Mouse (Mus musculus) liver, embryonic 15.5 days (tissue): ENCODE data around the gene Ero1l. TPM values are rescaled to one million over a fixed set of nuclear protein-coding genes. Genes with fewer than 3 reads are reported as not detected.

ENCODE experiments used
- ATAC-seq: fragments of 200-750 bp; cut with Nextera tagmentation; 2 replicates; pipeline ENCODE4 v1.8.0; 2017; ENCODE audit warnings: moderate number of reproducible peaks, mild to moderate bottlenecking, moderate library complexity; ENCODE audit not compliant: insufficient read depth
- H3K27ac ChIP-seq: fragments of 300-500 bp; sonication (generic); replicated peaks from 2 replicates; pipeline ENCODE4 v1.5.1; 2015; ENCODE audit warnings: mild to moderate bottlenecking, inconsistent platforms
- H3K27me3 ChIP-seq: fragments of 300-500 bp; sonication (generic); 2 replicates; pipeline ENCODE4 v1.6.1; 2015; ENCODE audit warnings: mild to moderate bottlenecking, inconsistent platforms
- H3K36me3 ChIP-seq: fragments of 300-500 bp; sonication (generic); replicated peaks from 2 replicates; pipeline ENCODE4 v1.6.1; 2015; ENCODE audit warnings: moderate library complexity, mild to moderate bottlenecking, inconsistent platforms
- H3K4me1 ChIP-seq: fragments of 300-500 bp; sonication (generic); replicated peaks from 2 replicates; pipeline ENCODE4 v1.6.1; 2015; ENCODE audit warnings: inconsistent platforms
- H3K4me2 ChIP-seq: fragments of 300-500 bp; sonication (generic); 2 replicates; pipeline ENCODE4 v1.6.1; 2015; ENCODE audit warnings: moderate library complexity, mild to moderate bottlenecking, inconsistent platforms
- H3K4me3 ChIP-seq: fragments of 300-500 bp; sonication (generic); replicated peaks from 2 replicates; pipeline ENCODE4 v1.5.1; 2015; ENCODE audit warnings: mild to moderate bottlenecking, inconsistent platforms
- H3K9ac ChIP-seq: fragments of 300-500 bp; sonication (generic); 2 replicates; pipeline ENCODE4 v1.6.1; 2015; ENCODE audit warnings: moderate library complexity, mild to moderate bottlenecking, inconsistent platforms
- H3K9me3 ChIP-seq: fragments of 300-500 bp; sonication (generic); replicated peaks from 2 replicates; pipeline ENCODE4 v1.6.1; 2016; ENCODE audit warnings: inconsistent platforms
- WGBS: fragments of 180-500 bp; shearing (Covaris S2); methylation state at CpG from one replicate; pipeline ENCODE4 v1.1.7; 2015; ENCODE audit warnings: mixed read lengths; ENCODE audit not compliant: insufficient replicate concordance; 5-methylcytosine and 5-hydroxymethylcytosine counted together
- polyA plus RNA-seq: library from polyadenylated mRNA; unstranded; fragments of >200 nt; fragmentation: Nextera tagmentation; extraction: Ambion mirVana; gene quantifications from 2 replicates; pipeline ENCODE4 v1.2.1, GENCODE M21; 2015

Gene Ero1l
- polyA plus RNA-seq, 1 experiment from 2014 or later = 37.5 TPM

DNA sequence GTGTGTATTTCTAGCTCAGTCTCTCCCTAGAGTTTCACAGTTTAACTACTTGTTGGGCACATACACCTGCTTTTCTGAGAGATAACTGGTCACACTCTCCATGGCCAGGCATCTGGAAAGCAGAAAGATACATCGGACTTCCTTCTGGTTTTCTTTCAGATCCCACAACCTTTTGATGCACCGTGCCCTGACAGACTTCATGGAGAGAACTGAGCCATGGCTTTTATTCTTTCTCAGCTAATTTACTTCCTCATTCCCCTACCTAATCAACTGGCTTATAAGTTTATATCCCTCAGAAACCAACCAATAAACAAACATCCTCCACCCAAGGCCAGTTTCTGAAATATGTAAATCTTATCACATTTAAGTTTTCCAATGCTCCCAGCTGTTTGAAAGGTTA lies 3.9 kb upstream of the Ero1l start:
- Histone ChIP-seq H3K36me3 (no peaks in the 10 kb centered on the region), H3K4me1 (peaks cover 61% of the 10 kb centered on the region), H3K27me3 (no peaks in the 10 kb centered on the region), H3K27ac (peak overlapping the region; percentile 84; the same call in 1 of the 2 replicates), H3K4me3 (no peak overlapping the region), H3K9me3 (no peaks in the 10 kb centered on the region), H3K4me2 (peak overlapping the region; percentile 57; the same call in 1 of the 2 replicates), H3K9ac (no peak overlapping the region)
- WGBS = 70% methylated on average over 2 of the region's 2 CpGs
- ATAC-seq = no peak

DNA sequence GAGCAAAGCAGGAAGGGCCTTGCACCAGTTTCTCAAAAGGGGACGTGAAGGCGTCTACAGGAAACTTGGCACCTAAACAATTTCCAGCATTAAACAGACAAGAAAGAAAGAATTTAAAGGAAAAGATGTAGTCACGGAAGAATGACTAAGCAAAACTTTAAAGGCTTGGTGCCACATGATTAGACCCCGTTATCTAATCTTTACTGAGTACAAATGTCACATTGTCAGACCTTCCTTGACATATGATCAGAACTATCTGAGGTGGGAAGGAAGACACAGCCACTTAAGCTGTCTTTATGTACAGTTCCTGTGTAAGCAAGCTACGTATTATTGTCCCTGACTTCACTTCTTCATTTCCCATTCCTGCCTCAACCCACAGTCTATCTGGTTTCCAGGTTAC lies 3.1 kb upstream of the Ero1l start:
- Histone ChIP-seq H3K27me3 (no peaks in the 10 kb centered on the region), H3K27ac (peak overlapping the region; percentile 84), H3K36me3 (no peaks in the 10 kb centered on the region), H3K4me3 (0 out of 2 replicates have a peak overlapping the region, but pooled peaks have one; percentile 9), H3K4me2 (peak overlapping the region; percentile 57), H3K9me3 (no peaks in the 10 kb centered on the region), H3K4me1 (peaks cover 67% of the 10 kb centered on the region), H3K9ac (0 out of 2 replicates have a peak overlapping the region, but pooled peaks have one; percentile 25)
- ATAC-seq = no peak; the same call in 1 of the 2 replicates
- WGBS = 14% methylated on average over 5 of the region's 5 CpGs

DNA sequence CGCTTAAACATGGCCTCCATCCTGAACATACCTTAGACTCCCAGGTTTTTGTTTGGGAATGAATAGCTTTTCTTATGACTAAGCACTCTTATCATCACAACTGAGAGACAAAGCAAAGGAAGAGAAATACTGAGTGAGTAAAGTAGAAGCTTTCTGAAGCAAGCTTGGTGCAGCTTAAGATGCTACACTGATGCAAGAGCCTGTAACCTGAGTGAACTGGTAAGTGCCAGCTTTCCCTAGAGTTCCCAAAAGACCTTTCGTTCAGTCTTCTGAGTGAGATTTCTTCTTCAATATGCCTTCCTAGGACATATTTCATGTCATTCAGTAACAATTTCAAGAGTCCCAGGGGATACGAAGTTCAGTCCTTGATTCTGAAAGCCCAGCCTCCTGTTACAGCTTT lies 2.5 kb upstream of the Ero1l start:
- H3K4me1 ChIP-seq = peaks cover 70% of the 10 kb centered on the region
- H3K4me3 ChIP-seq = no peak overlapping the region
- H3K4me2 ChIP-seq = peak overlapping the region; percentile 57
- H3K27ac ChIP-seq = peak overlapping the region; percentile 84
- WGBS = 67% methylated on average over 3 of the region's 3 CpGs
- no peak for ATAC-seq
- no peaks in the 10 kb centered on the region for H3K36me3 ChIP-seq
- H3K9ac ChIP-seq = 0 out of 2 replicates have a peak overlapping the region, but pooled peaks have one; percentile 21
- H3K27me3 ChIP-seq = no peaks in the 10 kb centered on the region
- no peaks in the 10 kb centered on the region for H3K9me3 ChIP-seq

DNA sequence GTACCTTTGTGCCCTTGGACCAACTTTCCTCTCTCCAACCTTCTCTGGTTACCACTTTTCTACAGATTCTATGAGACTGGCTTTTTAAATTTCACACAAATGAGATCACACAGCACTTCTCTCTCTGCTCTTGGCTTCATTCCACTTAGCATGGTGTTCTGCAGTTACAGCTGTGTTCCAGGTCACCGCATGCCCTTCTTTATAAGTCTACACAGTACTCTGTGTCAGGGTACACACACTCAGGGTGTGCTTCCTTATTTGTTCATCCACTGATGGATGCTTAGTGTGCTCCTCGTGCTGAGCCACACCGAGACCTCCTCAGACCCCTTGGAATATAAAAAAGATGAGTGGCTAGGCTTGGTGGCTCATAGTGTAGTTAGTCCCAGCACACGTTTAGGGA lies 1.5 kb upstream of the Ero1l start:
- 83% methylated on average over 4 of the region's 4 CpGs for WGBS
- H3K9me3 ChIP-seq = no peaks in the 10 kb centered on the region
- H3K27me3 ChIP-seq = no peaks in the 10 kb centered on the region
- ATAC-seq = no peak
- peaks cover 73% of the 10 kb centered on the region for H3K4me1 ChIP-seq
- H3K27ac ChIP-seq = peak overlapping the region; percentile 84
- no peak overlapping the region for H3K9ac ChIP-seq
- no peak overlapping the region for H3K4me2 ChIP-seq
- H3K4me3 ChIP-seq = no peak overlapping the region
- H3K36me3 ChIP-seq = no peaks in the 10 kb centered on the region

DNA sequence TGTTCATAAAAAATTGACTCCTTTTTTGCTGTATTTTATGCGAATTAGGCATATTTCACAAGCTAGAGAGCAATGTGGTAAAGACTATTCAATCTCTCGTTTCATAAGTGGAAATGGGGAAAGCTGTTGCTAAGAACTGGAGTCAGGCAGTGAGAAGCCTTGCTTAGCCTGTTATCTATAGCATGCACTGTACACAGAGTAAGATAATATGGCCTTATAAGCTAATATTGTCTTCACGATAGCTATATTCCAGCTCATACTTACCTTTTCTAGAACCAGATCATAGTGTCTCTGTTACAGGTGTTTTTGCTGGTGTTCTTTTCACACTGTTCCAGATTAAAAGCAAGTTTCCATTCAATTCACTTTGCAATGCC lies 653 bp upstream of the Ero1l start:
- 15% methylated on average over 3 of the region's 3 CpGs for WGBS
- Histone ChIP-seq H3K9ac (no peak overlapping the region), H3K27ac (peak overlapping the region; percentile 92), H3K4me3 (peak overlapping the region; percentile 98), H3K4me1 (peaks cover 75% of the 10 kb centered on the region), H3K27me3 (no peaks in the 10 kb centered on the region), H3K4me2 (peak overlapping the region; percentile 90), H3K36me3 (no peaks in the 10 kb centered on the region), H3K9me3 (no peaks in the 10 kb centered on the region)
- peak; percentile 50 for ATAC-seq

DNA sequence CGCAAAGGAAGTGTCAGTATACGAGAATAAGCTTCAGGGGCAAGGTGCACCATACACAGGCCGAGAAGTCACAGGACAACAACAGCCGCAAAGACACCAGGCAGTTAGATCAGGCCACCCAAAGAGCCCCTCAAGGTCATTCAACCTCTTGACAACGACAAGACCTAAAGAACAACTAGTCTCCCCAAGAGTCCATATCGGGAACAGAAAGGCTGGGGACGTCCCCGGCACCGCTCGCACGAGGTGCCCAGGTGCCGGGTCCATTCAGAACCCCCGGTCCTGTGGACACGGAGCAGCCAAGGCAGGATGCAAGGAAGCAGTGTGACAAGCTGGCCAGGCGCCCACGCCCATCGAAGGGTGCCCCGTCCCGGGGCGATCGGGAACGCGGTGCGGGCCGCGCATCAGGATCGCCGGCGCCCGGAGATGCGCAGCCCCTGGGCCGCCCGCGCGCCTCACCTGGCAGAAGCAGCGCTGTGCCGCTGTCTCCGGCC lies 605 bp downstream of the Ero1l start:
- no peaks in the 10 kb centered on the region for H3K27me3 ChIP-seq
- WGBS = under 1% methylated on average over 31 of the region's 38 CpGs
- H3K4me3 ChIP-seq = peak overlapping the region; percentile 98
- peak overlapping the region; percentile 90 for H3K4me2 ChIP-seq
- H3K9me3 ChIP-seq = no peaks in the 10 kb centered on the region
- peak overlapping the region; percentile 92 for H3K27ac ChIP-seq
- peak; percentile 50; the same call in 1 of the 2 replicates for ATAC-seq
- peak overlapping the region; percentile 91 for H3K9ac ChIP-seq
- peaks cover 5% of the 10 kb centered on the region; the same call in 1 of the 2 replicates for H3K36me3 ChIP-seq
- H3K4me1 ChIP-seq = peaks cover 76% of the 10 kb centered on the region

DNA sequence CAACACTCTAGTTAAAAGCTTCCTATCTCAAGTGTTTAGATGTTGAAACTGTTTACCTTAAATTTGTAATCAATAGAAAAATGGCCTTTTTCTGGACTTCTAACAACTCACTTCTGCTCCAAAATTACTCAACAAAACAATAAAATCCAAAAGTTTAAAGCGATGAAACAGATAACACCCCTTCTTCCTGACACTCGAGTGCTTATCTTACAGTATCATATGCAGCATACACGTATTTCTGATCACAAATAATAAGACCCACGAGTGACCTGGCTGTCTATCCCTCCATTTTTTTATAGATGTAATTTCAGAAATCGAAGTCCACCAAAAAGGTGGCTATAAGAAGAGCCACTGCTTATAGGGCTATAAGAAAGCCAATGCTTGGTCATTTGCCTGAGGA lies 1.6 kb downstream of the Ero1l start:
- Histone ChIP-seq H3K4me2 (peak overlapping the region; percentile 90), H3K36me3 (peaks cover 5% of the 10 kb centered on the region; the same call in 1 of the 2 replicates), H3K27ac (peak overlapping the region; percentile 92), H3K27me3 (no peaks in the 10 kb centered on the region), H3K4me1 (peaks cover 66% of the 10 kb centered on the region), H3K9me3 (no peaks in the 10 kb centered on the region), H3K4me3 (peak overlapping the region; percentile 98), H3K9ac (peak overlapping the region; percentile 91)
- ATAC-seq = no peak
- 15% methylated on average over 5 of the region's 5 CpGs for WGBS

DNA sequence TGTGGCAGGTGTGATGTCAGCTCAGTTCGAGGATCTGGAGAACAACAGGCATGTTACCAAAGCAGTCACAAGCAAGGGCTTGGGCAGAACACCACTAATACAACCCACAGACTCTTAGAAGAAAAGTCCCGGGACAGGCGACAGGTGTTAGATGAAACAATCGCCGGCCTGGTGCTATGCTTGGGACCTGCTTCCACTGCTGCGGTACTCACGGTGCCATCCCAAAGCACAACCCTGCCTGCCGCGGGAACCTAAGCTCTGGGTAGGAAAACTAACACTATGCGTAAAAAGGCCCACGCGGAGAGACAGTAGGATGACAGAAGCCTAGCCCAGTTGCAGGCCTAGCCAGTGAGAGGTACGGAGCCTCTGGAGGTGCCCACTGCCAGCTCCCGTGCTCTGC lies 8.5 kb downstream of the Ero1l start:
- H3K27me3 ChIP-seq = no peaks in the 10 kb centered on the region
- H3K4me2 ChIP-seq = no peak overlapping the region
- H3K4me3 ChIP-seq = no peak overlapping the region
- H3K27ac ChIP-seq = no peak overlapping the region
- H3K9me3 ChIP-seq = no peaks in the 10 kb centered on the region
- 85% methylated on average over 14 of the region's 14 CpGs for WGBS
- H3K9ac ChIP-seq = no peak overlapping the region
- H3K36me3 ChIP-seq = peaks cover 25% of the 10 kb centered on the region
- H3K4me1 ChIP-seq = peaks cover 24% of the 10 kb centered on the region
- no peak for ATAC-seq

DNA sequence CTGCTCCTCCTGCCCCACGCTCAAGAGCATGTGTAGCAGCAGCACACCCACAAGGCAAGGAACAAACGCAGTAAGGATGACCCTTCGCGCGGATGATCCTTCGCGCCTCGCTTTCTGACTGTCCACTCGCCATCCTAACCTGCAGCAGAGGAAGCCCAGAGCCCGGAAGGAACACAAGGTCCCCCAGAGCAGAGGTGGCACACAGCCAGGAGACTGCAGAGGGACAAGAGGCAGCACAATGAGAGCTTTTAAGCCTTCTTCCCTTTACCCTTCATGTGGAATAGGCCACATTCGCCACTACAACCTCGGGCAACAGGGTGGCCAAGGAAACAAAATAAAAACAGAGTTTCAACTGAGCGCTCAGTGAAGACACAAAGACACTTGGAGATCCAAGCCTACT lies 8.9 kb downstream of the Ero1l start:
- Histone ChIP-seq H3K4me2 (no peak overlapping the region), H3K9me3 (no peaks in the 10 kb centered on the region), H3K36me3 (peaks cover 30% of the 10 kb centered on the region), H3K4me1 (peaks cover 24% of the 10 kb centered on the region), H3K9ac (no peak overlapping the region), H3K27me3 (no peaks in the 10 kb centered on the region), H3K4me3 (no peak overlapping the region), H3K27ac (no peak overlapping the region)
- 87% methylated on average over 13 of the region's 13 CpGs for WGBS
- no peak for ATAC-seq

DNA sequence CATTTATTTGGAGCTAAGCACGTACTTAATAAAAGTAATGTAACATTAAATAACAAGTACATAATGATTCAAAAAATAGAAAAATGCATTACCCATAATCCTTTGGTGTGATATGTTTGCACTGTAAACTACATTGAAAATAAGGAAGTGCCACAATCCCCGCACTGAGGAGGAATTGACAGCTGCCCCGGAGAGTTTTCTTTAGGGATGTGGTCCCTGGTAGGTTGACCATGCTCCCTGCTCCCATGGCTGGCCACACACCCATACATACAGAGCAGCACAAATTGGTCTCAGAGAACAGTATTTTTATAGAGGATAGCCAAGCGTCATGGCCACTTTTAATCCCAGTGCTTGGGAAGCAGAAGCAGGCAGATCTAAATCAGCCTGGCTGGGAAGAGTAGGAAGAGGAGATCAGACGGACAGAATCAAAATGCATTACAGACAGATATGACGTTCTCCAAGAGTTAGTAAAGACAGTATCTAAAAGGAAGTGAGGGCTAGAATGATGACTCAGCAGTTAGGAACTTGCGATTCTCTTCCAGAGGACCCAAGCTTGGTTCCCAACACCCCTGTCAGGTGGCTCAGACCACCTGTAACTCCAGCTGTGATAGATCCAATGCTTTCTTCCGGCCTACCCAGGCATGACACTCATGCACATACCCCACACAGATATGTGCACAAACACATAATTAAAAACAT lies 10.8 kb downstream of the Ero1l start:
- peaks cover 40% of the 10 kb centered on the region for H3K36me3 ChIP-seq
- peaks cover 13% of the 10 kb centered on the region for H3K4me1 ChIP-seq
- no peak overlapping the region for H3K9ac ChIP-seq
- no peak overlapping the region for H3K27ac ChIP-seq
- WGBS = 51% methylated on average over 8 of the region's 8 CpGs
- no peak overlapping the region for H3K4me3 ChIP-seq
- no peaks in the 10 kb centered on the region for H3K9me3 ChIP-seq
- ATAC-seq = no peak
- 0 out of 2 replicates have a peak overlapping the region, but pooled peaks have one; percentile 1 for H3K4me2 ChIP-seq
- H3K27me3 ChIP-seq = no peaks in the 10 kb centered on the region

DNA sequence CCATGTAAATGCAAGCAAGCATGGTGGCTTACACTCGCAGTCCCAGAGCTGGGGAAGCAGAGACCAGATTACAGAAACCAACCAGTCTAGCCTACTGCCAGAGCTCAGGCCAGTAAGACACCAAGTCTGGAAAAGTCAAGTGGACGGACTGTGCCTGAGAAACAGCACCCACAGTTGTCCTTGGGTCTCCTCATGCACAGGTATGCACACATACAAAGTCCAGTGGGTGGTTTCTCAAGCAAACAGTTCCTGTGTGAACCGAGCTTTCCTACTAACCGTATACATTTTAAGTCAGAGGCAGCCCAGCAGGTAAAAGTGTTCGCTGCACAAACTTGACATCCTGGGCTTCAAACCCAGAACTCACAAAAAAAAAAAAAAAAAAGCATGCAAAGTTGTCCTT lies 12.7 kb downstream of the Ero1l start:
- Histone ChIP-seq H3K27me3 (no peaks in the 10 kb centered on the region), H3K9ac (no peak overlapping the region), H3K4me2 (no peak overlapping the region), H3K4me1 (peaks cover 13% of the 10 kb centered on the region), H3K9me3 (no peaks in the 10 kb centered on the region), H3K36me3 (peaks cover 58% of the 10 kb centered on the region), H3K4me3 (no peak overlapping the region), H3K27ac (peak overlapping the region; percentile 42)
- no peak for ATAC-seq
- WGBS = 74% methylated on average over 5 of the region's 5 CpGs
